Mouse (Mus musculus): ENCODE results near the gene S1pr5.
"Not testable (repeated sequence)": the region's sequence is repeated elsewhere in the genome, so short reads cannot be mapped to it uniquely, and the experiment has no call there.

Gene S1pr5

DNA sequence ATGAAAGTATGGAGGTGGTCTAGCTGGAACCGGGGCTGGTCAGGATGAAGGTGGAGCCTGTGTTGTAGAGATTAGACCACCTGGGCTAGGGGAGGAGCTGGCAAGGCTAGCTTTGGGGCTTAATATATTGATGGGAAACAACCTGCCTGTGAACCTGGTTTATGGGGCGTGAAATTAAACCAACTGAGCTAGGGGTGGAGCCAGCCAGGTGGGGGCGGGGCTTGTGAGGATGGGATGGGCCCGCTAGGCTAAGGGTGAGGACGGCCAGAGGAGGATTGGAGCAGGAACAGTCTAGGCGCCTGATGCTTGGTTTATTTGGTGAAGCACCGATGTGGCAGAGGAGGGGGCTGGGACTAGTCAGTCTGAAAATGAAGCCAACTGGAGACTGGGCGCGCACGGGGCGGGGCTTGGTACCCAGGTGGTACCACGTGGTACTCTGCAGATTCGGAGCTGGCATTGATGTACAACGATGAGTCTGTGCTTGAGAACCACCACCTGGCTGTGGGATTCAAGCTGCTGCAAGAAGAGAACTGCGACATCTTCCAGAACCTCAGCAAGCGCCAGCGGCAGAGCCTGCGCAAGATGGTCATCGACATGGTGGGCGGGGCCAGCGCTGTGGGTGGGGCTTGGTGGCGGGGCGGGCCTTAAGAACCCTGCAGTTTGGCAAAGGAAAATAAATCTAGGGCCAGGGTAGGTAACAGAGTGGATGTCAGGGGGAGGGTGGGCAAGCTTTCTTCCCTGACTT is 43.5 kb downstream of the S1pr5 start:
- in situ Hi-C loops (cut with MboI) = no loop called here

DNA sequence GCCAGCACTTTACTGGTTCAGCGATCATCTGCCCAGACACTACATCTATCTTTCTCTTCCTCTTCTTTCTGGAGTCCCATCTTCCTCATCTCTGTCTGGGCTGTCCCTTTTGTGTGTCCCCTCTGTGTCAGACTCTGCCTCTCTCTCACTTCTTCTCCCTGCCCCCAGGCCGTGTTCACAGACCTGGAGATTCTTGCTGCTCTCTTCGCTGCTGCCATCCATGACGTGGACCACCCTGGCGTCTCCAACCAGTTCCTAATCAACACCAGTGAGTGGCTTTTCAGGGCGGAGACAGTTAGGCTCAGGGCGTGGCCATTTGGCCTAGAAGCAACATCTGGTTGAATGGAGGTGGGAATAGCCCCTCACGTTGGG is 44.1 kb downstream of the S1pr5 start:
- in situ Hi-C loops (cut with MboI) = no loop called here

DNA sequence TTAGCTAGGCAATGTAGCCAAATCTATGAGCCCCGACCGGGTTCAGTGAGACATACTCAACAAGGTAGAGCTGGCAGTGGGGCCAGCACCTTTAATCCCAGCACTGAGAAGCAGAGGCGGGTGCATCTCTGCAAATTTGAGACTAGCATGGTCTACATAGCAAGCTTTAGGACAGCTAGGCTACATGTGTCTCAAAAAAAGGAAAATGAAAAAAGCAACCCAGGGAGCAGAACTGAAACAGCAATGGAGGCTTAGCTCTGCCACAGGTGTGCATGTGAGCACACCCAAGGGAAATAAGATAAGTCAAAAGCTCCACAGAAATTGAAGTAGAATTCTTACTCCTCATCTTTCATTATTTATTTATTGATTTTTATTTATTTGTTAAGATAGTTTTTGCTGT is 49.3 kb downstream of the S1pr5 start:
- in situ Hi-C loops (cut with MboI) = no loop called here

GRCm38 (mm10) chr9:21197981-21198380 is 50.3 kb downstream of the S1pr5 start:
- in situ Hi-C loops (cut with MboI) = no loop called here

DNA sequence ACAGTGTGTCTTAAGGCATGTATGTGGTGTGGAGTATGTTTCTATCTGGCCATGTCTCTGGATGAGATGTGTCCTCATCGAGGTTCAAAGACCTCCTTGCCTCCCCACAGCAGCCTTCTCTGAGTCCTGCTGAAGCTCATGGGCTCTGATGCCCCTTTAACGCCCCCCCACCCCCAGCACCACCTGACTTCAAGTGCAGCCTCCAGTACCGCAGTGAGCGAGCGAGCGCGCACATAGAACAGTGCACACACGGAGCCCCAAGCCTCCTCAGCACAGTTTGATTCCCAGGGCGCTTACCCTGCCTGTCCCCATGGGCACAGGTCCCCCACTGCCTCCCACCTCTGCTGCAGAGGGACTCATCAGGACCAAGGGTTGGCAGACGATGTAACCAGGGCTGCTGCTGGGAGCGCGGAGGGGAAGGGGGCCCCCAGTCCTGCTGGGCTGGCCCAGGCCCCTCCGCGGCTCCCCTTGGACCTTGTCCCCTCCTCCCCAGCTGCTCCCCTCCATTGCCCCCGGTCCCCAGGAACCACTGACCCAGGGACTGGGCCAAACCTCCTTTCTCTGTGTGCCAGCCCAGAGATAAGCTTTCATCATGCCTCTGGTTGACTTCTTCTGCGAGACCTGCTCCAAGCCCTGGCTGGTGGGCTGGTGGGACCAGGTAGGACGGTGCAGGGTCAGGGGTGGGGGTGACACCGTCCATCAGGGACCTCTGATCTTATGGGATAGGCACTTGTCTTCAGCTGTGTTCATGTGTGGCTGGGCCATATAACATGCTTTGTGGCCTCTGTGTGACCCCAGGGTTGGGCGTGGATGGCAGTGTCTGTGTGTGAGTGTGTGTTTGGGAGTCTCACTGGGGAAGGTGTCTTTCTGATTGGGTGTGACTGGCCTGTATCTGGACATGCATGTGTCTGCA is 51.5 kb downstream of the S1pr5 start:
- in situ Hi-C loops (cut with MboI) = no loop called here

GRCm38 (mm10) chr9:21195736-21196505 is 52.3 kb downstream of the S1pr5 start:
- in situ Hi-C loops (cut with MboI) = not testable (repeated sequence)

GRCm38 (mm10) chr9:21194787-21195493 is 53.3 kb downstream of the S1pr5 start:
- in situ Hi-C loops (cut with MboI) = no loop called here

DNA sequence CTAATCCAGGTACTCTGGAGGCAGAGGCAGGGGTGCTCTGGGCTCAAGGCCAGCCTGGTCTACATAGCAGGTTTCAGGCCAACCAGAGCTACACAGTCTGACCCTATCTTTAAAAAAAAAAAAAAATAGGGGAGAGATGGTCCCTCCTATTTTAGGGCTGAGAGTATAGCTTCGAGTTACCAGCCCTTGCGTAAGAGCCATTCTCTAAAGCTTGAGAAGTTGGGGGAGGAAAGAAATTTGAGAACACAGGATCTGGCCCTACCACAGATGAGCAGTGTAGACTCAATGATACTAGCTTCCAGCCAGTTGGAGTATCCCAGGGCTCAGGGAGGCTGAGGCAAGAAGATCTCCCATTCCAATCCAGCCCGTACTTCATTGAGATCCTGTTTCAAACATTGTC is 54.5 kb downstream of the S1pr5 start:
- in situ Hi-C loops (cut with MboI) = no loop called here

Data from mature B cell (primary cell).